Mouse (Mus musculus) brain, embryonic 14.5 days (tissue): ENCODE measurements around the gene Pde8a.

ENCODE experiments used
- CTCF ChIP-seq: fragments of 200-500 bp; IDR thresholded peaks from 2 replicates; pipeline ENCODE4 v1.5.1; 2012; ENCODE audit warnings: inconsistent platforms, mild to moderate bottlenecking, moderate library complexity, borderline replicate concordance; ENCODE audit not compliant: insufficient read depth, insufficient read length; ENCODE audit errors: extremely low read depth
- POLR2A ChIP-seq: fragments of 200-500 bp; IDR thresholded peaks from 2 replicates; pipeline ENCODE4 v1.6.1; 2012; ENCODE audit warnings: mild to moderate bottlenecking, inconsistent platforms, borderline replicate concordance; ENCODE audit not compliant: poor library complexity, insufficient read depth, insufficient read length, severe bottlenecking; ENCODE audit errors: extremely low read depth

- TF ChIP-seq CTCF (no peak), POLR2A (no peak)
These were observed 16.6 kb upstream of the Pde8a start for GRCm38 (mm10) chr7:81196796-81197195.
